Mouse (Mus musculus) brain, embryonic 14.5 days (tissue): ENCODE measurements around the gene Shld2. TPM values are rescaled to one million over a fixed set of nuclear protein-coding genes. Genes with fewer than 3 reads are reported as not detected.
A peak's percentile ranks its signal among the peaks of the same experiment; 100 is the strongest.

Source experiments
- DNase-seq: peaks from one replicate; pipeline ENCODE4 v3.0.0-alpha.2; 2011; ENCODE audit warnings: low read depth
- CTCF ChIP-seq: fragments of 200-500 bp; IDR thresholded peaks from 2 replicates; pipeline ENCODE4 v1.5.1; 2012; ENCODE audit warnings: inconsistent platforms, mild to moderate bottlenecking, moderate library complexity, borderline replicate concordance; ENCODE audit not compliant: insufficient read depth, insufficient read length; ENCODE audit errors: extremely low read depth
- POLR2A ChIP-seq: fragments of 200-500 bp; IDR thresholded peaks from 2 replicates; pipeline ENCODE4 v1.6.1; 2012; ENCODE audit warnings: mild to moderate bottlenecking, inconsistent platforms, borderline replicate concordance; ENCODE audit not compliant: poor library complexity, insufficient read depth, insufficient read length, severe bottlenecking; ENCODE audit errors: extremely low read depth
- polyA plus RNA-seq: library from polyadenylated mRNA; depleted of rRNA; stranded (reverse); fragments of >200 nt; gene quantifications from 2 replicates; pipeline ENCODE4 v1.2.3, GENCODE M21; 2012

The Shld2 gene
- polyA plus RNA-seq, 1 experiment = 4.2 TPM

- TF ChIP-seq CTCF (no peak), POLR2A (no peak)
- DNase-seq = peak; percentile 35
Observed at GRCm38 (mm10) chr14:34312339-34313048, 2.2 kb upstream of the Shld2 start.

GRCm38 (mm10) chr14:34311691-34312090, 1.4 kb upstream of the Shld2 start:
- TF ChIP-seq POLR2A (no peak), CTCF (no peak)
- DNase-seq = peak; percentile 59

- TF ChIP-seq POLR2A = no peak
- TF ChIP-seq CTCF = no peak
- peak; percentile 63 for DNase-seq
Observed at GRCm38 (mm10) chr14:34311021-34311631, 833 bp upstream of the Shld2 start.

- TF ChIP-seq CTCF (no peak), POLR2A (no peak)
- DNase-seq = no peak
Observed at GRCm38 (mm10) chr14:34309907-34310233, 423 bp downstream of the Shld2 start.

- no peak for DNase-seq
- TF ChIP-seq POLR2A (no peak), CTCF (no peak)
Observed at GRCm38 (mm10) chr14:34309266-34309665, 1.0 kb downstream of the Shld2 start.

GRCm38 (mm10) chr14:34303265-34303680, 7.0 kb downstream of the Shld2 start:
- no peak for DNase-seq

GRCm38 (mm10) chr14:34302681-34303242, 7.5 kb downstream of the Shld2 start:
- TF ChIP-seq CTCF = no peak
- TF ChIP-seq POLR2A = no peak

More at GRCm38 (mm10) chr14:34303265-34303680, 7.0 kb downstream of the Shld2 start:
- TF ChIP-seq POLR2A (no peak), CTCF (no peak)

GRCm38 (mm10) chr14:34298871-34299700, 11.2 kb downstream of the Shld2 start:
- no peak for DNase-seq
- TF ChIP-seq CTCF = no peak
- TF ChIP-seq POLR2A = no peak

More at GRCm38 (mm10) chr14:34302681-34303242, 7.5 kb downstream of the Shld2 start:
- DNase-seq = no peak

- TF ChIP-seq POLR2A = no peak
- TF ChIP-seq CTCF = no peak
Observed at GRCm38 (mm10) chr14:34297634-34298033, 12.7 kb downstream of the Shld2 start.

GRCm38 (mm10) chr14:34297038-34297437, 13.3 kb downstream of the Shld2 start:
- TF ChIP-seq CTCF (no peak), POLR2A (no peak)

More at GRCm38 (mm10) chr14:34297634-34298033, 12.7 kb downstream of the Shld2 start:
- DNase-seq = no peak

GRCm38 (mm10) chr14:34296350-34296749, 13.9 kb downstream of the Shld2 start:
- no peak for DNase-seq
- TF ChIP-seq CTCF (no peak), POLR2A (no peak)

More at GRCm38 (mm10) chr14:34297038-34297437, 13.3 kb downstream of the Shld2 start:
- no peak for DNase-seq
